Mouse (Mus musculus) heart, embryonic 14.5 days (tissue): Measurements from ENCODE around the gene Tlr9. TPM values are rescaled to one million over a fixed set of nuclear protein-coding genes. Genes with fewer than 3 reads are reported as not detected.

ENCODE experiments used
- ATAC-seq: fragments of 200-750 bp; cut with Nextera tagmentation; 2 replicates; pipeline ENCODE4 v1.8.0; 2017; ENCODE audit warnings: low read depth, moderate TSS enrichment; ENCODE audit not compliant: insufficient number of reproducible peaks, insufficient read depth, low FRiP score
- H3K27ac ChIP-seq, 2 experiments: fragments of 200-500 bp in 1 of 2; fragments of 300-500 bp in 1 of 2; sonication (generic) in 1 of 2; replicated peaks in 1 of 2; 2 replicates each; pipeline ENCODE4 v1.5.1; 2012 to 2014; ENCODE audit warnings: low read depth in 2 of 2, low read length in 2 of 2, control low read depth in 1 of 2, mild to moderate bottlenecking in 1 of 2, mixed read lengths in 1 of 2; ENCODE audit not compliant: control insufficient read depth in 1 of 2, insufficient read depth in 1 of 2
- H3K27me3 ChIP-seq: fragments of 300-500 bp; sonication (generic); 2 replicates; pipeline ENCODE4 v1.6.1; 2014; ENCODE audit warnings: mild to moderate bottlenecking, low read length, control low read depth; ENCODE audit not compliant: control insufficient read depth, insufficient read depth
- H3K36me3 ChIP-seq: fragments of 300-500 bp; sonication (generic); 2 replicates; pipeline ENCODE4 v1.6.1; 2014; ENCODE audit warnings: mild to moderate bottlenecking, control low read depth, low read length, mixed read lengths; ENCODE audit not compliant: control insufficient read depth, insufficient read depth
- H3K4me1 ChIP-seq, 2 experiments: fragments of 200-500 bp in 1 of 2; fragments of 300-500 bp in 1 of 2; sonication (generic) in 1 of 2; 2 replicates each; pipeline ENCODE4 v1.6.1; 2012 to 2014; ENCODE audit warnings: low read length in 2 of 2, control low read depth in 1 of 2, mixed read lengths in 1 of 2; ENCODE audit not compliant: control insufficient read depth in 2 of 2, insufficient read depth in 2 of 2
- H3K4me2 ChIP-seq: fragments of 300-500 bp; sonication (generic); 2 replicates; pipeline ENCODE4 v1.6.1; 2014; ENCODE audit warnings: mild to moderate bottlenecking, low read length
- H3K4me3 ChIP-seq, 2 experiments: fragments of 200-500 bp in 1 of 2; fragments of 300-500 bp in 1 of 2; sonication (generic) in 1 of 2; 2 replicates each; pipeline ENCODE4 v1.5.1; 2012 to 2014; ENCODE audit warnings: low read length in 2 of 2, mild to moderate bottlenecking in 2 of 2, control low read depth in 1 of 2, low read depth in 1 of 2, moderate library complexity in 1 of 2; ENCODE audit not compliant: control insufficient read depth in 1 of 2, insufficient read depth in 1 of 2
- H3K9ac ChIP-seq: fragments of 300-500 bp; sonication (generic); 2 replicates; pipeline ENCODE4 v1.6.1; 2014; ENCODE audit warnings: mild to moderate bottlenecking, low read length
- H3K9me3 ChIP-seq: fragments of 300-500 bp; sonication (generic); 2 replicates; pipeline ENCODE4 v1.6.1; 2016; ENCODE audit warnings: low read length, control low read depth; ENCODE audit not compliant: control insufficient read depth
- WGBS: fragments of 180-500 bp; shearing (Covaris S2); extraction: QIAGEN DNeasy Blood & Tissue Kit; methylation state at CpG from one replicate; pipeline ENCODE4 v1.1.7; 2014; 5-methylcytosine and 5-hydroxymethylcytosine counted together
- polyA plus RNA-seq: library from polyadenylated mRNA; unstranded; fragments of >200 nt; fragmentation: Nextera tagmentation; extraction: Ambion mirVana; gene quantifications from 2 replicates; pipeline ENCODE4 v1.2.1, GENCODE M21; 2014

Gene Tlr9
- polyA plus RNA-seq, 1 experiment from 2014 or later: 0.05 TPM

DNA sequence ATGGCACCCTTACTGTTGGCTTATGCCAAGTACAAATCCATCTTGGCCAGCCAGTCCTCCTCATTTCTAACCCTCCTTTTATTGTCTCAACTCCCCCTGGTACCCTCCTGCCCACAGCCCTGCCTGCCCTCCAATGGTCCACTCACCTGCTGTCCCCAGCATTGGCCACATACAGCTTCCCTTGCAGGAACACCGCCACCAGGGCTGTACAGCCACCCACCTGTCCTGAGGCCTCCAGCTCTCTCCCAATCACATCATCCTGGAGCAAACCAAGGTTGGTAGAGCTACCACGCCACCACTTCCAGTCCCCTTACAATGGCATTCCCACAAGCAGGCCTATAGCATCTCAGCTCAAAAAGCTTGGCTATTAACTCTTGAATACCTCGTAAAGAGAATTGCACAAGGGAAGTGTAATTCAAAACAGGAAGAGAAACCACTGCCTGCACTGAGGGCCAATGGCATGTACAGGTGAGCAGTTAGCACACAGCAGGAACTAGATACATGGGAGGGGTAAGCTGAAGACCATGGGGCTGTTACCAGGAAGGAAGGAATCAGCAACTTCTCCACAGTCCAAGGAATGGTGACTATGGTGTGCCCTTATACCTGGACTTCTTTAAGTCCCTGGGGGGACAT, 25.2 kb upstream of the Tlr9 start:
- H3K36me3 ChIP-seq: peaks cover 43% of the 10 kb centered on the region
- ATAC-seq: no peak

GRCm38 (mm10) chr9:106197732-106198131, 24.7 kb upstream of the Tlr9 start:
- no peak for ATAC-seq
- Histone ChIP-seq H3K36me3 (peaks cover 38% of the 10 kb centered on the region), H3K27me3 (no peaks in the 10 kb centered on the region), H3K4me1 (peaks cover 8 to 14% of the 10 kb centered on the region in 2 experiments), H3K9me3 (no peaks in the 10 kb centered on the region), H3K27ac (no peak overlapping the region), H3K9ac (no peak overlapping the region), H3K4me3 (no peak overlapping the region), H3K4me2 (no peak overlapping the region)
- WGBS: 93% methylated on average over 9 of the region's 9 CpGs

More for the DNA sequence above, 25.2 kb upstream of the Tlr9 start:
- H3K4me1 ChIP-seq: peaks cover 8 to 11% of the 10 kb centered on the region in 2 experiments
- no peaks in the 10 kb centered on the region for H3K27me3 ChIP-seq
- H3K9ac ChIP-seq: no peak overlapping the region
- H3K27ac ChIP-seq: no peak overlapping the region
- H3K4me3 ChIP-seq: no peak overlapping the region
- 95% methylated on average over 3 of the region's 3 CpGs for WGBS
- H3K9me3 ChIP-seq: no peaks in the 10 kb centered on the region
- no peak overlapping the region for H3K4me2 ChIP-seq

- Histone ChIP-seq H3K36me3 (peaks cover 27% of the 10 kb centered on the region), H3K9ac (peak overlapping the region; percentile 70), H3K9me3 (no peaks in the 10 kb centered on the region), H3K27ac (peak overlapping the region; percentile 31 to 48; a peak in 3 of 4 replicates), H3K4me1 (peaks cover 12 to 21% of the 10 kb centered on the region in 2 experiments), H3K4me2 (peak overlapping the region; percentile 64), H3K4me3 (peak overlapping the region; percentile 60 to 78), H3K27me3 (no peaks in the 10 kb centered on the region)
- WGBS: under 1% methylated on average over 40 of the region's 51 CpGs
- peak; percentile 65 for ATAC-seq
Observed at GRCm38 (mm10) chr9:106198962-106199458, 23.4 kb upstream of the Tlr9 start.

DNA sequence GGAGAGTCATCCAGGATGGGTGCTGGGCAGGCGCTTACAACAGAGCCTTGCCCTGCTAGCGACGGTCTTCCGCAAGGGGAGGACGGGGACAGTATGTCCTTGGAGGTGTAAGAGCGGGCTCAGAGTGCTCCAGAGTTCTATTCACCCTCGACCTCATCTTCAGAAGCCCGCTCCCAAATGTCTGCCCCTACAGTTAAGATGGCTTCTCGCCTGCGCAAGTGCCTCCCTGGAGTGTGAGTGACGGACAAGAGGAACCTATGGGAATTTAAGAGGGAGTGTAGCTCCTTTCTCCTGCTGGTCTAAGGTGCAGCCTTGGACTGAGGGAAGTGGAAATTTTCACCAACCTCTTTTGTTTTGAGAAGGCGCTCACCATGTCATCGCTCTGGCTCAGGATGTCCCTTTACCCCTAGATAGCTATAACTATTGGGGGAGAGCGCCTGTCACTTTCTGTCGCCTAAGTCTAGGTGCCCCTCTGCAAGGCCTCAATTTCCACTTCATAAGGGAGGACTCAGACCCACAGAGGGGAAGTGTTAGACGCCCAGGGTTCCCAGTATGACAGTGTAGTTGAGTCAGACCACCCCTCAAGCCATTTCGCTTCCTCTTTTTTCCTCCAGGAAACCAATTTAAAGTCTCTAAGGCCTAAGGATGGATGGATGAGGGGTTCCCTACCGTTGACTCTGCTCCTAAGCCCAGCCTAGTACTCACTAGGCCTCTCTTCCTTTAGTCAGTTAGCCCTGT, 22.7 kb upstream of the Tlr9 start, which contains the start of gene Ppm1m:
TSS of gene Ppm1m (minus strand) at position 212 of the 738 bp plus-strand sequence.
- Histone ChIP-seq H3K9ac (peak within 1 kb of the TSS; percentile 70), H3K4me3 (peak within 1 kb of the TSS; percentile 60 to 78), H3K4me2 (peak within 1 kb of the TSS; percentile 64), H3K27me3 (no peaks in the 10 kb centered on the region), H3K36me3 (peaks cover 22% of the 10 kb centered on the region), H3K27ac (peak within 1 kb of the TSS; percentile 31 to 48; a peak in 3 of 4 replicates), H3K9me3 (no peaks in the 10 kb centered on the region), H3K4me1 (peaks cover 17 to 27% of the 10 kb centered on the region in 2 experiments)
- WGBS: 42% methylated on average over 18 of the region's 18 CpGs
- no peak for ATAC-seq

DNA sequence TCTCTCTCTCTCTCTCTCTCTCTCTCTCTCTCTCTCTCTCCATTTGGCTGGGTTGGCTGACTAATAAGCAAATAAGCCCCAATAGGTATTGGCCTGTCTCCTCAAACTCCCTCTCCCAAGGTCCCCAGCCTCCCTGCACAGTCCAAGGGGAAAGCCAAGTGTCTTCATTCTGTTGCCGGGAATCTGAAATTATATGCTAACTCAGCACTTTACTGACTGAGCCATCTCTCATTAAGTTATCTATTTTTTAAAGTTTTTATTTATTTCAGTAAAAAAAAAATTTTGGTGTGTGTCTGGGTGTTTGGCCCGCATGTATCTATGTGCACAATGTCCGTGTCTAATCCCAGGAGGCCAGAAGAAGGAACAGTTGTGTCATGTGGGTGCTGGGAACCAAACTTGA, 20.5 kb upstream of the Tlr9 start:
- WGBS: 85% methylated on average over 3 of the region's 3 CpGs
- Histone ChIP-seq H3K4me3 (no peak overlapping the region), H3K4me1 (peaks cover 29 to 44% of the 10 kb centered on the region in 2 experiments), H3K9ac (no peak overlapping the region), H3K4me2 (peak overlapping the region; percentile 68), H3K36me3 (peaks cover 4% of the 10 kb centered on the region; the same call in 1 of the 2 replicates), H3K27ac (no peak overlapping the region), H3K27me3 (no peaks in the 10 kb centered on the region), H3K9me3 (no peaks in the 10 kb centered on the region)
- no peak for ATAC-seq

- H3K27ac ChIP-seq: peak within 1 kb of the TSS; percentile 43 to 81
- WGBS: under 1% methylated on average over 57 of the region's 61 CpGs
- peak; percentile 82 for ATAC-seq
- H3K36me3 ChIP-seq: peaks cover 7% of the 10 kb centered on the region
- H3K4me2 ChIP-seq: peak within 1 kb of the TSS; percentile 68
- no peaks in the 10 kb centered on the region for H3K27me3 ChIP-seq
- peak within 1 kb of the TSS; percentile 73 to 76 for H3K4me3 ChIP-seq
- no peaks in the 10 kb centered on the region for H3K9me3 ChIP-seq
- H3K4me1 ChIP-seq: peaks cover 30 to 47% of the 10 kb centered on the region in 2 experiments
- H3K9ac ChIP-seq: peak within 1 kb of the TSS; percentile 86
Observed at GRCm38 (mm10) chr9:106202819-106203636, 19.4 kb upstream of the Tlr9 start, which contains the start of gene Twf2. TSS of gene Twf2 (plus strand) at chr9:106203108.
